Mouse (Mus musculus) heart, adult 8-10 months (tissue): Measurements from ENCODE around the gene Tmbim1. TPM values are rescaled to one million over a fixed set of nuclear protein-coding genes. Genes with fewer than 3 reads are reported as not detected.
"Not testable (repeated sequence)": the region's sequence is repeated elsewhere in the genome, so short reads cannot be mapped to it uniquely, and the experiment has no call there.

Experiments
- DNase-seq: peaks from one replicate; pipeline ENCODE4 v3.0.0; 2022; ENCODE audit warnings: low spot score
- total RNA-seq, 4 experiments: library from RNA; stranded (reverse); gene quantifications; 2 replicates each; pipeline ENCODE4 v1.2.4; 2022

Gene Tmbim1
- total RNA-seq, 4 experiments from 2014 or later = 40.4 to 45.1 (median 44.2) TPM

- DNase-seq = peak; percentile 95
Observed at GRCm38 (mm10) chr1:74295456-74296171, 9.8 kb downstream of the Tmbim1 start.

- DNase-seq = no peak
Observed at GRCm38 (mm10) chr1:74294733-74295455, 10.5 kb downstream of the Tmbim1 start.

DNA sequence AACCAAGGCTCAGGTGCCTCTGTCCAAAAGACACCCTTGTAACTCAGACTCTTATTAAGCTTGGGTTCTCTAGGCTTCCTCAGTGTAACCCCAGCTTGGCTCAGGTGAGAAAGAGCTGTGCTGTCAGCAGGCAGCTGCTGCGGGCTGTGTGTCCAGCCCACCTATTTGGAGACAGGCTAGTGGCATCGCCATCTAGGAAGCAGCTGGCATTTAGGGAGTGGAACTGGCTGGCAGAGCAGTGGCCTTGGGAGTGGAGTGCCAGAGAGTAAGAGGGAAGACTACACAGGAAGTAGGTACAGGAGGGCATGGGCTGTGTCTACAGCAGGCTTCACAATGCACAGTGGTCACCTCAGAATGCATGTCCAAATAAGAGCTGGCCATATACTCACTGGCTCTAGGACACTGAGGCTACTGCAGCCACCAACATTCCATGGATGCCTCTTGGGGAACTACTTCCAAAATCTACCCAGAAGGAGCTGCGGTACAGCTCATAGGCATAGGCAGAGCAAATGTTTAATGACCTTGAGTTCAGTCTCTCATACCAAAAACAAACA lies 11.3 kb downstream of the Tmbim1 start:
- no peak for DNase-seq

- DNase-seq = no peak
Observed at GRCm38 (mm10) chr1:74293306-74293960, 12.0 kb downstream of the Tmbim1 start.

DNA sequence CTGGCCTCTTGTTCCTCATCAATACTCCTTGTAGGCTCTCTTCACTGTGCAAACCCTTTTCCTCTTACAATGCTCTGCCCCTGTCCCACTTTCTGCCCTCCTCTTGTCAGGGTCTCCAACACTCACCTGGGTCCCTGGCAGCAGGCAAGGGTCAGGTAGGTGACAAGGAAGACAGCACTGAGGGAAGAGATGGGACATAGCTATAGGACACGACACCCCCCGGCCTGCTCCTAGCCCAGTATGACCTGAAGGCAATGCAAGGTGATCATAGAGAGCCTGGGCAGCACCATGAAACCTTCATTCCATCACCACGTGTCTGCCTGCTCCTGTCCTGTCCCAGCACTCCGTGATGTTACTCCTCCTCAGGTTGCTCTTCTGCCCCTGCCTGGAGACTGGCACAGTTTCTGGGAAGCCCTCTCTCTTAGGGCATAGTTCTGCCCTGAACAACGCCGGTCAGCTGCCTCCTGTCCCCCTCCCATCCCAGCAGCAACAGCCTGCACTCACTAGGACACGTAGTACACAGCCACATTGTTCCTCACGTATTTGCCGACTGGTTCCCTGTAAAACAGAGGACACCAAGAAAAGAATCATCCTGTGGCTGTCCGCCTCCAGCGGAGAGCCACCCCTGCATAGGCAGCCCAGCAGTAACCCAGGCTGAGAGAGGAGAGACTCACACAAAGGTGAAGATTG lies 12.9 kb downstream of the Tmbim1 start:
- DNase-seq = no peak

DNA sequence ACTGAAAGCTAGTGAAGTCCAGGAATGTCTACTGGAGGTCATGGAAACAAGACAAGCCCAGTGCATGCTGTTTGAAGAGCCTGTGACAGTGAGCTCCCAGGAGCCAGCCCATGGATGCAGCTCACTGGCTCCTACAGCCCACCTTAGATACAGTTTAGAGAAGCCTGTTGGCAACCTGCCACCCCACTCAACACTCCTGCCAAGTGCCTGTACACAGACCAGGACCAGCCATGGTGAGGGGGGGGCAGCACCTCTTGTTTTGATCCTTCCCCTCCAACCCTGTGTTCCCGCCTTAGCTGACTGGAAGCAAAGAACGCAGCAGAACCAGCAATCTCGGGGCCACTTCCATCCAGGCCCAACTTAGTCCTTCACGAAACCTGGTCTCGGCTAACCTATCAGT lies 15.3 kb downstream of the Tmbim1 start:
- DNase-seq = no peak

DNA sequence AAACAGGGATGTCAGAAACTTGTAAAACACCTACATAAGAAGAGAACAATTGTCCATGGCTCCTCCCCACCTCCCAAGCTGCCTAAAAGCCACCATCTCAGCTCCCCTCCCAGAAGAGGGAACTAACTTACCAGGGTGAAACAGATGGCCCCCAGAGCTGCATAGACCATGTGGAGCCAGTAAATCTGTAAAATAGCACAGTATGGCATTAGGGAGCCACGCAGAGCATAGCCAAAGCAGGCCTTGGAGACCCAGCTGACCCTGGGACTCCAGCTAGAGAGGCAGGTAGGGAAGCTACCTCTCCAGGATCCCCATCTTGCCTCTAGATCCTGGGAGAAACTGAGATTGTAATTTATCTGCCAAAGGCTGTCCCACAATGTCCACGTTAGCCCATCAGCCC lies 15.7 kb downstream of the Tmbim1 start:
- no peak for DNase-seq

- no peak for DNase-seq
Observed at GRCm38 (mm10) chr1:74289248-74289647, 16.2 kb downstream of the Tmbim1 start.

DNA sequence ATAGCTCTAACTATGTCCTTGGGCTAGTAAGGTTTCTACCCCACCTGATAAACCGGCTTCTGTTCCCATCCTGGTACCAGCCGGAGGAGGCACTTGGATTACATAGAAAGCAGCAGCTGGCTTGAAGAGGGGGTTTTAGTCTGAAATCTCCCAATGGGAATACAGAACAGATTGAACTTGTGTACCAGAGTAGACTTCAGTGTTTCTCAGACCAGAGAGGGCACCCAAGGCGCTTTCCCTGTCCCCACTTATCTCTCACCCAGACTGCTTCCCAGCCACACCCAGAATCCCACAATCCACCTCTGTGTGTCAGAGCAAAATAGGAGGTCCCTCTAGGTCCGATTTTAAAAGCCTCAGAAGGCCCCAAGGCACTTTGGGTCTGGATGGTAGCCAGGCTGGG lies 17.1 kb downstream of the Tmbim1 start:
- no peak for DNase-seq

GRCm38 (mm10) chr1:74286869-74287607 lies 18.4 kb downstream of the Tmbim1 start:
- not testable (repeated sequence) for DNase-seq

DNA sequence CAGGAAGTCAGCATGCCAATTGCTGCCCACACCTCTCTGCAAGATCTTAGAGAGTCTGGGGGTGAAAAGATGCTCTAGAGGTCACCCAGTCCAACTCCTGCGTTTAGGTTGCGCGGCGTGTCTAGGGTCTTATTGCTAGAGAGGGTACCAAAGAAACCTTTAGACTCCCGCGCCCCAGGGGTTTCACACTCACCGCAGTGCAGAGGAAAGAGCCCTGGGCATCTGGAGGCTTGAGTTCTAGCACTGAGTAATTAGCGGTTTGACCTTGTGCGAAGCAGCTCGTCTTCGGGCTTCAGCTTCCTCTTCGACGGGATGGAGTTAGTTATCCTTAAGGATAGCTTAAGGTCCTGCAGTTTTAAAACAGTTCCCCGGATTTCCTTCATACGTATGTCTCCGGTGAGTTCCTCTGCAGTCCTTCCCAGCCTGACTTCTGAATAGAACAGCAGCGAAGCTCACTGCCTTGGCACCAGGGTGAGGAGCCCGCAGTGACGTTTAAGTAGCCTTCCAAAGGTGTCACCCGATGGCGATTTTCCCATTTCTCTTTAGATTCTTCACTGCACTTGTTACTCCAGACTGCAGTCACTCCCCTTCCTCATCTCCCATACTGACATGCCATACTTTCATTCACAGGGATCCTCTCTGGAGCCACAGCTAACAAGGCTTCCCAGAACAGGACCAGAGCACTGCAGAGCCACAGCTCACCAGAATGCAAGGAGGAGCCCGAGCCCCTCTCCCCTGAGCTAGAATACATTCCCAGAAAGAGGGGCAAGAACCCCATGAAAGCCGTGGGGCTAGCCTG lies 20.0 kb downstream of the Tmbim1 start:
- DNase-seq = no peak

DNA sequence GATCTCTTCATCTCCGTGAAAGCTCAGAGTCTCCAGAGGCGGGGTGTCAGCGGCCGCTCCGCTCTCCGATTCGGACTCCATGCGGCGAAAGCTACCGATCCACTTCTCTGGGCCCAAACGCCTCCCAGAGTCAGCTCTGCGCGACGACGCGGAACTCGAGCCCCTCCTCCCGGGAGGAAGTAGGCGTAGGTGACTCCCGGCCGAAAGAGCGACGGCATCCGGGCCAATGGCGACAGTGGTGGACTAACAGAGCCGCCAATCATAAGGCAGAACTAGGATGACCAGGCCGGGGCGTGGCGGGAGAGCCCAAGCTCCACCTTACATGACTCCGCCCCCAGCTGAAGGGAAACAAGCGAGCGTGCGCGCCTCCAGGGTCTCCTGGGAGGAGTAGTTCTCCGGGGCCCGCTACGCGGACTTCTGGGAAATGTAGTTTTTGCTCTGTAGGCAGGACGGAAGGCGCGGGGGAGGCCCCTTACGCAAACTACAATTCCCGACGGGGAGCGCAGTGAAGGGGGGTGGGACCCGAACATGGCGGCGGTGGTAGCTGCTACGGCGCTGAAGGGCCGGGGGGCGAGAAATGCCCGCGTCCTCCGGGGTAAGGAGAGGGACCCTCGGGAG lies 20.8 kb downstream of the Tmbim1 start, which contains the start of the genes Aamp and Pnkd:
TSS of gene Aamp (minus strand) at position 196 of the 618 bp plus-strand sequence.
TSS of gene Pnkd (plus strand) at position 388 of the 618 bp plus-strand sequence.
- peak; percentile 100 for DNase-seq

DNA sequence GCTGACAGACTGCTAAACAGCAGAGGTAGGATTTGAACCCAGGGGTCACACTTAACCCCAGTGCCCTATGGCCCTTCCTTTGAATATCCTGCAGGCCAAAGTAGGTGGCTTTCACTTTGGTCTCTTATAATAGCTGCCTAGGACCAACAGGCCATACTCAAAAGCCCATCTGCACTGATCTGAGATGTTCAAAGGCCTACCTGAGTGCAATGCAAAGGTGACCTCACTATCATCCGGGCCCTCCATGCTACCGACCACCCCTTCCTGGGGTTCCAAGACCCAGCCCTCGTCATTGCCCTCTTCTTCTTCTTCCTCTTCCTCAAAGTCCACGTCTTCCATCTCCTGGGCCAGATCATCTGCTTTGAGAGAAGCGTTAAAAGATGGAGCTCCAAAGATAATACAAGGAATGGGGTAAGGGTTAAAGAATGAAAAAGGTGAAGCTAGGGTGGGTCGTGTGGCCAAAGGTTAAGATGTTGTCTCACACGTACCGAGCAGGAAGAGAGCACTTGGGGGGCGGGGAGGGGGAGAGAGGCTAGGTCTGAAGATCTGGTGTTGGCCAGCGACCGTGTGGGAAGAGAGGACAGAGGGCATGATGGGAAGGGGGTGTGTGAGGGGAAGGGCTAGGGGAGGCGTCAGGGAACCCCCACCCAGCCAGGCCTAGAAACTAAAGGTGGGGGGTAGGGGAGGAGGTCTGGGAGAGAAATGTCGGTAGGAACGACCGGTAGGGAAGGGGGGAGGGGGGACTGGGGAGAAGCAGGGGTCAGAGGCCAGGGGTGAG lies 21.5 kb downstream of the Tmbim1 start:
- peak; percentile 56 for DNase-seq

DNA sequence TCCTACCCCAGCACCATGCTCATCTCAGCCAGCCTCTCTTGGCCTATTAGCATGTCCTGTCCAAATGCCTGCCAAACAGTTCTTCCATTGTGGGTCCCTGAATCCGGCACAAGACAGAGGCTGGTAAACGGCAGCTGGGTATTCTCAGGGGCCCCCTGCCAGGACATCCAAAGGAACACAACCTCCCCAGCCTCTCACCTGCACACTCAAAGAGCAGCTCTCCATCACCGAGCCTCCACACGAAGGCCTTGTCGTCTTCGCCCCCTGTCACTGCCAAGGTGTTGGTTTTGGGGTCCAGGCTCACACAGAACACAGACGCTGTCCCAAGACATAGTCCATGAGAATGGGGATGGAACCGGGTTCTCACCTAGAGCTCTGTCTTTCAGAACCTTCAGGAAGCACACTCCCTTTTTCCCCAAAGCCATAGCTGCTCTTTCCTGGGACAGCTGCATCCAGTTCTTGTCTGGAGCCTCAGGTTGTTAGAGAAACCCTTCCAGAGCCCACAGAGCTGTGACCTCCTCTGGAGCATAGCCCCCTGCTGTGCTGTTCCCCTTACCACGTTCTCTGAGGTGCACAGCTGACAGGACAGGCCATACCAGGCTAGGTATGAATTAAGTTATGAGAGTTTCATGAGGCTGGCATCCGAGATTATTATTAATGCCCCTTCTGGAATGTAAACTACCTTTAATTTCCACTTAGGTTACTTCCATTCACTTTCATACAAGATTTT lies 22.4 kb downstream of the Tmbim1 start:
- DNase-seq = no peak

DNA sequence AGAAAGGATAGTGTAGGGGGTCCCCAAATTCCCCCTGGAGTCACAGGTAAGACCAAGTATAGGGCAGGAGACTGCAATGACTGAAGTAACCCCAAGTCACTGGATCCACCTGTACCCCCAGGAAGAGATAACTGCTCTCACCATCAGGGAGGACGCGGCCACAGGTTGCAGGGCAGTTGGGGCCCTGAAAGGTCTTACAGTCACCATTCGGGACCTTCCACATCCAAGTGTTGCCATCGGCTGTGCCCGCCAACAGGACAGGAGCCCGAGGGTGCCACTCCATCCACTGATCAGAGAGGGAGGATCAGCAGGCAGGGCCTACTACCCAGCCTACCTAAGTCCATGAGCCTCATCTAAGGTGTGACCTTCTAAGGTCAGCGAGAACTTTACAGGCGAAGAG lies 23.5 kb downstream of the Tmbim1 start:
- no peak for DNase-seq

- DNase-seq = no peak
Observed at GRCm38 (mm10) chr1:74281372-74281771, 24.1 kb downstream of the Tmbim1 start.

DNA sequence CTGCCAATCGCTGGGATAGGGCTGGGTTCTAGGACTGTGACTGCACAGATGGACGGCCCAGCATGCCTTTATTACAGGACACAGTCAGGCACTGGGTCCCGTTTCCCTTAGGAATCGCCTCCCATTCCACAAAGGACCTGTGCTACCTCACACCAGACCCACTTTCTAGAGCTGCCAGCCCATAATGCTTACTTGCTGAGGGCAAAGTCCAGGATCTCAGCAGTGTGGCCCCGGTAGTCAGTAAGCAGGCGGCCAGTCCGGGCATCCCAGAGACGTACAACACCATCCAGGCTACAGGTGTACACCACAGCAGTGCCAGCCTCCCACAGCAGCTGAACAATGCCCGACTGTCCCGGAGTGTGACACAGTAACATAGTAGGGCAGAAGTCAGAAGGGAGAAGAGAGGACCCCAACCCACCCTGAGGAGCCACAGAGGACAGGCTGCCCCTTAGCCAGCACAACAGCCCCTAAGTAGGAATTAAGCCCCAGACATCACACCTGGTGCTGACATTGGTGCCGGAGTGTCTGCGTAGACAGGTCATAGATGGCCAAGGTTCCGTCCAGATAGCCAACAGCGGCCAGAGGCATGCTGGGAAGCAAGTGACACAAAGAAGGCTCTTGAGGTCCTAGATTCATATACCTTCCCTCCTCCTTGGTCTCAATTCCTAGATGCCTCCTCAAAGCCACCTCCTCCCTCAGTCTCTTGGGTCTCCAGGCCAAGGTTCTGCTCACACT lies 24.7 kb downstream of the Tmbim1 start:
- DNase-seq = no peak
